Mouse (Mus musculus) heart, embryonic 15.5 days (tissue): Measurements from ENCODE around the gene Dctn1. TPM values are rescaled to one million over a fixed set of nuclear protein-coding genes. Genes with fewer than 3 reads are reported as not detected.
A peak's percentile ranks its signal among the peaks of the same experiment; 100 is the strongest.

ENCODE experiments used
- ATAC-seq: fragments of 200-750 bp; cut with Nextera tagmentation; replicated peaks from 2 replicates; pipeline ENCODE4 v1.8.0; 2017; ENCODE audit warnings: low read depth, moderate TSS enrichment; ENCODE audit not compliant: insufficient number of reproducible peaks, insufficient read depth, low FRiP score
- H3K27ac ChIP-seq: fragments of 300-500 bp; sonication (generic); 2 replicates; pipeline ENCODE4 v1.5.1; 2015; ENCODE audit warnings: mild to moderate bottlenecking, inconsistent platforms
- H3K27me3 ChIP-seq: fragments of 300-500 bp; sonication (generic); 2 replicates; pipeline ENCODE4 v1.6.1; 2015; ENCODE audit warnings: inconsistent platforms
- H3K36me3 ChIP-seq: fragments of 300-500 bp; sonication (generic); 2 replicates; pipeline ENCODE4 v1.6.1; 2015; ENCODE audit warnings: mild to moderate bottlenecking, inconsistent platforms
- H3K4me1 ChIP-seq: fragments of 300-500 bp; sonication (generic); replicated peaks from 2 replicates; pipeline ENCODE4 v1.6.1; 2015; ENCODE audit warnings: inconsistent platforms
- H3K4me2 ChIP-seq: fragments of 300-500 bp; sonication (generic); 2 replicates; pipeline ENCODE4 v1.6.1; 2015; ENCODE audit warnings: inconsistent platforms, mild to moderate bottlenecking, moderate library complexity
- H3K4me3 ChIP-seq: fragments of 300-500 bp; sonication (generic); 2 replicates; pipeline ENCODE4 v1.5.1; 2015; ENCODE audit warnings: mild to moderate bottlenecking, inconsistent platforms
- H3K9ac ChIP-seq: fragments of 300-500 bp; sonication (generic); 2 replicates; pipeline ENCODE4 v1.6.1; 2015; ENCODE audit warnings: mild to moderate bottlenecking, inconsistent platforms
- H3K9me3 ChIP-seq: fragments of 300-500 bp; sonication (generic); replicated peaks from 2 replicates; pipeline ENCODE4 v1.6.1; 2016; ENCODE audit warnings: inconsistent platforms
- WGBS: fragments of 180-500 bp; shearing (Covaris S2); methylation state at CpG from one replicate; pipeline ENCODE4 v1.1.7; 2015; ENCODE audit warnings: mixed read lengths; 5-methylcytosine and 5-hydroxymethylcytosine counted together
- polyA plus RNA-seq: library from polyadenylated mRNA; unstranded; fragments of >200 nt; fragmentation: Nextera tagmentation; extraction: Ambion mirVana; gene quantifications from 2 replicates; pipeline ENCODE4 v1.2.1, GENCODE M21; 2015

Gene Dctn1
- 60.3 and 82.8 TPM in 2 replicates for polyA plus RNA-seq

DNA sequence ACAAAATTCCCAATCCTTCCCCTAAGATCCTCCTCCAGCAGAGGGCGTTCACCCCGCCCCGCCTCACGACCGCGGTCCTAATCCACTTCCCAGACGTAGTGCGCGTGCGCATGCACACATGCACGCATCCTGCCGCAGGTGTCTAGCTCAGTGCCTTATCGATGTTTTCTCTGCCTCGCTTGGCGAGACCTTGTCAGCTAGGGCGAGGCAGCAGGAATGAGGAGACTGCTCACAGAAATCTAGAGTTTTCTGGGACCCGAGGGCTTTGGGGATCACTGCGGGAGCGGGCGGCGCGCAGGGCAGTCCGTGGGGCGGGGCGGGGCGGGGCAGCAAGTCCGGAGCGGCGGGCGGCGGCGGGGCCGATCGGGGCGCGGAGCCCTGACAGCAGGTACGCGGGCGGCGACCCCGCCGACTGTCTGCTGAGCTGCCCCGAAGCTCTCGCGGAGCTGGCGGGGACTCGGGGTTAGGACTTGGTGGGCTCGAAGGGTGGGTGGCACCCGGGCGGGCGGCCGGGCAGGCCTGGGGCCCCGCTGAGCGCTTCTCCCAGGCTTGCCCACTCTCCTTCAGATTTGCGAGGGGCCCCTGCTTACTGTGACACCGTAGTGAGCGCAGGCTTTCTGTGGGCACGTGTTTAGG lies at the start of gene Dctn1:
TSS of gene Dctn1 (plus strand) at position 314 of the 636 bp plus-strand sequence.
- H3K27ac ChIP-seq = peak within 1 kb of the TSS; percentile 79
- WGBS = under 1% methylated on average over 49 of the region's 58 CpGs
- no peaks in the 10 kb centered on the region for H3K9me3 ChIP-seq
- H3K27me3 ChIP-seq = peaks cover 20% of the 10 kb centered on the region
- no peaks in the 10 kb centered on the region for H3K36me3 ChIP-seq
- ATAC-seq = peak; percentile 76
- H3K4me2 ChIP-seq = peak within 1 kb of the TSS; percentile 69
- H3K4me3 ChIP-seq = peak within 1 kb of the TSS; percentile 96
- peak within 1 kb of the TSS; percentile 98 for H3K9ac ChIP-seq
- H3K4me1 ChIP-seq = peaks cover 40% of the 10 kb centered on the region

- ATAC-seq = no peak
- H3K4me2 ChIP-seq = peak overlapping the region; percentile 94
- 68% methylated on average over 11 of the region's 11 CpGs for WGBS
- peak overlapping the region; percentile 84 for H3K4me3 ChIP-seq
- H3K4me1 ChIP-seq = peaks cover 44% of the 10 kb centered on the region
- no peaks in the 10 kb centered on the region for H3K9me3 ChIP-seq
- peaks cover 12% of the 10 kb centered on the region; the same call in 1 of the 2 replicates for H3K36me3 ChIP-seq
- H3K27me3 ChIP-seq = no peaks in the 10 kb centered on the region
- H3K27ac ChIP-seq = no peak overlapping the region
- peak overlapping the region; percentile 83 for H3K9ac ChIP-seq
Observed at GRCm38 (mm10) chr6:83116373-83117164, 49.2 kb upstream of the Dctn1 start.

DNA sequence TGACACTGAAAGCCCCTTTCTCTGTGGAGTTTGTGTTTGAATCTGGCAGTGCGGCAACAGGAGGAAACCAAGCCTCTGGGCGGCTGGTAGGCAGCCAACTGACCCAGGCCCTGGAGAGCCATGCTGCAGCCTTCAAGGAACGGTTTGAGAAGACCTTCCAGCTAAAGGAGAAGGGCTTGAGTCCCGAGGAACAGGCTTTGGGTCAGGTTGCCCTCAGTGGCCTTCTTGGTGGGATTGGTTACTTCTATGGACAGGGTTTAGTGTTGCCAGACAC lies 48.6 kb upstream of the Dctn1 start:
- WGBS = 80% methylated on average over 4 of the region's 4 CpGs
- Histone ChIP-seq H3K4me3 (no peak overlapping the region), H3K36me3 (peaks cover 12% of the 10 kb centered on the region; the same call in 1 of the 2 replicates), H3K27ac (no peak overlapping the region), H3K9me3 (no peaks in the 10 kb centered on the region), H3K4me1 (peaks cover 40% of the 10 kb centered on the region), H3K27me3 (no peaks in the 10 kb centered on the region), H3K9ac (no peak overlapping the region), H3K4me2 (no peak overlapping the region)
- no peak for ATAC-seq

DNA sequence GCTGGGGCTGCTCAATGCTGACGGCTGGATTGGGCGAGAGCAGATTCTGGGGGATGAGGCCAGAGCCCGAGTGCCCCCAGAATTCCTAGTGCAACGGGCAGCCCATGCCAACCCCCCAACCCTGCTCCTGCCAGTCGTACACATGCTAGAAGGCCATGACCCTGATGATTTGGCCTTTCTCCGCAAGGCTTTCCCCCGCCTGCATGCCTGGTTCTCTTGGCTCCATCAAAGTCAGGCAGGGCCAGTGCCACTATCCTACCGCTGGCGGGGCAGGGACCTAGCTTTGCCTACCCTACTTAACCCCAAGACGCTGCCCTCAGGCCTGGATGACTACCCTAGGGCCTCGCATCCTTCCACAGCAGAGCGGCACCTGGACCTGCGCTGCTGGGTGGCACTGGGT lies 48.1 kb upstream of the Dctn1 start:
- WGBS = 87% methylated on average over 13 of the region's 13 CpGs
- H3K4me3 ChIP-seq = no peak overlapping the region

GRCm38 (mm10) chr6:83118369-83118768 lies 47.4 kb upstream of the Dctn1 start:
- Histone ChIP-seq H3K36me3 (peaks cover 12% of the 10 kb centered on the region; the same call in 1 of the 2 replicates), H3K9ac (no peak overlapping the region), H3K9me3 (no peaks in the 10 kb centered on the region), H3K4me2 (no peak overlapping the region), H3K27me3 (no peaks in the 10 kb centered on the region), H3K4me3 (no peak overlapping the region), H3K4me1 (peaks cover 49% of the 10 kb centered on the region), H3K27ac (no peak overlapping the region)
- WGBS = 86% methylated on average over 11 of the region's 11 CpGs
- ATAC-seq = no peak

More for the DNA sequence above, 48.1 kb upstream of the Dctn1 start:
- no peaks in the 10 kb centered on the region for H3K9me3 ChIP-seq
- peaks cover 12% of the 10 kb centered on the region; the same call in 1 of the 2 replicates for H3K36me3 ChIP-seq
- no peak overlapping the region for H3K4me2 ChIP-seq
- H3K4me1 ChIP-seq = peaks cover 42% of the 10 kb centered on the region
- H3K27ac ChIP-seq = no peak overlapping the region
- H3K9ac ChIP-seq = no peak overlapping the region
- H3K27me3 ChIP-seq = no peaks in the 10 kb centered on the region
- ATAC-seq = no peak

DNA sequence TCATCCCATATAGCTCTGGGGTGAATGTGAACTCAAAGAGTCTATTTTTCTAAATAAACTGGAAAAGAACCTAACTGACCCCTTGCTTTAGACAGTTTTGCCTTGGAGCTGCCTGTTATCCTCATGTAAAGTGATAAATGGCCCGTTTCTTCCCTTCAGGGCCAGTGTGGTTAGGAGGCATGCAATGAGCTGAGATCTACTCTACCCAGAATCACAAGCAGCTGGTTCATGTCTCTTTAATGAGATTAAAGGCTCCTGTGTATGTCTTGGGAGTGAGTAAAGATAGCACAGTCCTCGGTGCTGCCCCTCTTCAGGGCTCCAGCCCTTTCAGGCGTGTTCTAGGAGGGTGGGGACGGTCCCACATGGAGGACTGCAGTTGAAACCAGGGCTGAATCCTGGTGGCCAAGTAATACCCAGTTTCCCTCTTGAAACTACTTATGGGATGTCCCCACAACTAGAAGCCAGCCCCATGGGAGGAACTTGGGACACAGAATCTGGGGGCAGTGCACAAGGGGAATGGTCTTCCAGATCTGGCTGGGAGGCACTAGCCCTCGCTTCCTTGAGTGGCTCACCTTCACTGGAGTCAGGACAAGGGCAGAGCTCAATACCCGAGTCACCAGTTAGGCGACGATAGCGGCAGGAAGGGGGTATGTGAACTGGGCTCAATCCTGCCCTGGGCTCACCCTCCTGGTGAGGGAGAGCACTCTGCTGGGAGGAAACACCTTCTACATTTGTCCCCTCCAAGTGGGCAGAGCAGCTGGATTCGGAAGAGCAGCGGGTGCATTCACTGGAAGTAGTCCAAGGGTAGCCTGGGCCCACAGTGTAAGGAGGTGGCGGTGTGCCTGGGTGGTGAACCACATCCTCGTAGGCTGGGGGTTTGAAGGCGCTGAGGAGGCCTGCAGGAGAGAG lies 46.6 kb upstream of the Dctn1 start:
- H3K4me1 ChIP-seq = peaks cover 53% of the 10 kb centered on the region
- WGBS = 74% methylated on average over 14 of the region's 14 CpGs
- ATAC-seq = no peak
- no peaks in the 10 kb centered on the region for H3K27me3 ChIP-seq
- peak overlapping the region; percentile 31; the same call in 1 of the 2 replicates for H3K27ac ChIP-seq
- H3K9ac ChIP-seq = no peak overlapping the region
- H3K36me3 ChIP-seq = peaks cover 16% of the 10 kb centered on the region; the same call in 1 of the 2 replicates
- H3K4me2 ChIP-seq = no peak overlapping the region
- no peak overlapping the region for H3K4me3 ChIP-seq
- H3K9me3 ChIP-seq = no peaks in the 10 kb centered on the region

- Histone ChIP-seq H3K4me2 (peak overlapping the region; percentile 95; the same call in 1 of the 2 replicates), H3K9me3 (no peaks in the 10 kb centered on the region), H3K36me3 (peaks cover 16% of the 10 kb centered on the region; the same call in 1 of the 2 replicates), H3K27me3 (no peaks in the 10 kb centered on the region), H3K4me1 (peaks cover 54% of the 10 kb centered on the region), H3K27ac (peak overlapping the region; percentile 31; the same call in 1 of the 2 replicates), H3K4me3 (0 out of 2 replicates have a peak overlapping the region, but pooled peaks have one; percentile 77), H3K9ac (no peak overlapping the region)
- 75% methylated on average over 7 of the region's 7 CpGs for WGBS
- ATAC-seq = no peak
Observed at GRCm38 (mm10) chr6:83119734-83120051, 46.0 kb upstream of the Dctn1 start.

DNA sequence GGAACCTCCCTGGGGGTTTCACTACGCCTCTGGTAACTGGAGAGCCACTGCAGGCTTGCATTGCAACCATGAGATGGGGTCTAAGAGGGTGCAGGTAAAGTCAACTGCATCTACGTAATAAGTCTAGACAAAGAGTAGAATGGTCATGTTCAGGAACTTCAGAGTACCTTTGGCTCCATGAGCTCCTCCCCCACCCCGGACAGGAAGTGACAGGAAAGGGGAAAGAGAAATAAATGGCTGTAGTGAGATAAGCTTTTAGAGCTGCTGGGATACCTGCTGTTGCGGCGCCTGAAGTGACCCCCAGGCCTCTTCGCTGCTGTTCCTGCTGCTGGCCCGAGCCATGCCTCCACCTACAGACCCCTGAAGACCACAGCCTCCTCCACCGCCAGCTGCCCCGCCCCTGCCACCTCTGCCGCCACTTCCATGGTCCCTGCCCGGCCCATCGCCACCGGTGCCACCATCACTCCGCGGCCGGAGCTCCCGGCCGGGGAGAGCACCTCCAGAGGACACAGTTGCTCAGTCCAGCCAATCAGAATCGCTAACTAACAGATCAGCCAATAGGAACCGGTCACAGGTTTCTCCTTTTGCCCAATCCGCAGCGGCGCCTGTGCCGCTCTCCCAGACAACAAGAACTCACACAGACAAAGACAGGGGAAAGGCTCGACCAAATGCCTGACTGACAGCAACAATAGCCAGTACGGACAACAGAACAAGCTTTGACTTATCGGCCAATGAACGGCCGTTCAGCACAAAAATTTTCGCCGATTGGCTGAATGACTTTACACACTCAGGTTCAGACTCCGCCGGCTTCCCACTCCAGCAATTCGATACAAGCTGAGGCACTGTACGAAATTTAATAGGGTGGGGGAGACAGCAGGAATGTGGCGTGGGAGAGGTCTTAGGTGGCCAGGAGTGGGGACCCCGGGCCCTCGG lies 44.5 kb upstream of the Dctn1 start, which contains the start of gene Wbp1:
TSS of gene Wbp1 (minus strand) at position 630 of the 933 bp plus-strand sequence.
- under 1% methylated on average over 38 of the region's 38 CpGs for WGBS
- peak; percentile 96 for ATAC-seq

DNA sequence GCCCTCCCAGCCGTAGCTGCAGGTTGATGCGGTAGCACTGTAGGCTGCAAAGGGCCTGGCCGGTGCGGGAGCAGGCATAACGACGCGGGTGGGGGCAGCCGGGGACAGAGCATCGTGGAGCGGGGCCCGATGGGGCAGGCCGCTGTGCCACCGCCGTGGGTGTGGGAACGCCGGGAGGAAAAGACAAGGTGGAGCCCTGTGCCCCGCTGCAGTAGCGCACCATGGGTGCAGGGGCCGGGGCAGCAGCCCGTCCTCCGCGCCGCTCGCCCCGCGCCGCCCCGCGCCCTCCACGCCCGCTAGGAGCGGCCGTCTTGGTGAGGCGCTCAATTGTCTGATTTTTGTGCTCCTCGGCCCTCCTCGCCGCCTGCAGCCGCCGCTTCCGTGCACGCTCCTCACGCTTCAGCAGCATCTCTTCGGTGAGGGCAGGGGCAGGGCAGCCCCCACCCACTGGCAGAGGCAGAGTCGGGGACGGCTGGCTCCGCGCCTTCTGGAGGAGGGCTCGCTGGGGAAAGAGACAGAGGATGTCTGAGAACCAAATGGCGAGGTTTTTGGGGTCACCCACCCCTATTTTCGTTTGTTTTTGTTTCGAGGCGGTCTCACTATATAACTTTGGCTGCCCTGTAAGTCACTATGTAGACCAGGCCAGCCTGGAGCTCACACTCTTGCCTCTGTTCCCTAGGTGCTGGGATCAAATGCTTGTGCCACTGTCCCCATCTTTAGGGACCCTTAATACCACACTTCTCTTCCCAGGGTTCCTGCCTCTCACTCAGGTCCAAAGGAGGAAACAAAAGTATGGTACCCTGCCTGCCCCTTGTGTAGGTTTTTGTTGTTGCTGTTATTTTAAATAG lies 43.6 kb upstream of the Dctn1 start:
- peak overlapping the region; percentile 80 for H3K9ac ChIP-seq
- H3K36me3 ChIP-seq = peaks cover 16% of the 10 kb centered on the region; the same call in 1 of the 2 replicates
- ATAC-seq = peak; percentile 42
- H3K9me3 ChIP-seq = no peaks in the 10 kb centered on the region
- peak overlapping the region; percentile 95 for H3K4me2 ChIP-seq
- 2% methylated on average over 52 of the region's 52 CpGs for WGBS
- H3K27ac ChIP-seq = peak overlapping the region; percentile 92
- H3K4me3 ChIP-seq = peak overlapping the region; percentile 77
- H3K27me3 ChIP-seq = no peaks in the 10 kb centered on the region
- peaks cover 43% of the 10 kb centered on the region for H3K4me1 ChIP-seq

More for the DNA sequence above, 44.5 kb upstream of the Dctn1 start, which contains the start of gene Wbp1:
- Histone ChIP-seq H3K36me3 (peaks cover 16% of the 10 kb centered on the region; the same call in 1 of the 2 replicates), H3K4me3 (peak within 1 kb of the TSS; percentile 77), H3K27me3 (no peaks in the 10 kb centered on the region), H3K9ac (peak within 1 kb of the TSS; percentile 82), H3K4me2 (peak within 1 kb of the TSS; percentile 95), H3K9me3 (no peaks in the 10 kb centered on the region), H3K4me1 (peaks cover 49% of the 10 kb centered on the region), H3K27ac (peak within 1 kb of the TSS; percentile 92)
